Mouse (Mus musculus): ENCODE results near the gene Tbc1d8.

GRCm38 (mm10) chr1:39394096-39394495 is 84.5 kb downstream of the Tbc1d8 start:
- no peak for TF ChIP-seq POLR2AphosphoS2 (IDR thresholded peaks at IDR 0.05; ENCODE audit: low read depth, low read length)
- TF ChIP-seq TBP (conservative IDR thresholded peaks at IDR 0.05; ENCODE audit: low read depth, low read length), result no peak
- no peak for TF ChIP-seq EP300 (IDR thresholded peaks at IDR 0.05; ENCODE audit: low read length)
- TF ChIP-seq POLR2A (IDR thresholded peaks at IDR 0.05; ENCODE audit: low read depth, low read length), result no peak
- TF ChIP-seq CTCF (conservative IDR thresholded peaks at IDR 0.05 in 1 of 2, IDR thresholded peaks at IDR 0.05 in 1 of 2; ENCODE audit: low read depth in 2 of 2, low read length in 2 of 2), result no peak
- no peak for TF ChIP-seq NELFE (IDR thresholded peaks at IDR 0.05; ENCODE audit: low read depth, low read length)
- no peak for TF ChIP-seq HCFC1 (IDR thresholded peaks at IDR 0.05; ENCODE audit: low read depth, low read length)
- TF ChIP-seq MAX (IDR thresholded peaks at IDR 0.05; ENCODE audit: low read length), result no peak
- no peak for TF ChIP-seq ETS1 (conservative IDR thresholded peaks at IDR 0.05; ENCODE audit: low read depth, low read length)
- TF ChIP-seq SIN3A (IDR thresholded peaks at IDR 0.05; ENCODE audit: low read length), result no peak
- no peak for TF ChIP-seq USF1 (IDR thresholded peaks at IDR 0.05; ENCODE audit: low read depth, low read length)
- no peak for TF ChIP-seq ELF1 (IDR thresholded peaks at IDR 0.05; ENCODE audit: low read depth, low read length)

Measured in CH12.LX (cell line).